Mouse (Mus musculus) lung, postnatal 4 days (tissue): Measurements from ENCODE around the gene Cpsf4l.

ENCODE experiments used
- DNase-seq, 2 experiments: peaks; one replicate each; pipeline ENCODE4 v3.0.0; 2021

Cpsf4l gene

DNA sequence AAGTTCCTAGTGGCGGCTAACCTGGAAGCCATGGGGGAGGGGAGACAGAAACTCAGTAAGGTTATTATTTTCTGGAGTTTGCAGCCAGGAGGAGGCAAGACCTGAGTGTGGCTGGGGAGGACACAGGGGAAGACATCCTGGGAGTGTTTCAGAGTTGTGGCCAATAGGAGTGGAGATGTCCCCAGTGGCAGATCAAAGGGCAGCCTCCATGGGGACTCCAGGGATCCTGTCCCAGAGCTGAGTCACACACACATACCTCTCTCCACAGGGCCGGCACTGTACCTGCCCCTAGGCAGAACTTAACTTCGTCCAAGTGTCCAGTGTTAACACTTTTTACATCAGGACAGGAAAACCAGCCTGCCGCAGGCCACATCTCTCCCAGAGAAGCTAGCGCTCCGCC is 25.3 kb upstream of the Cpsf4l start:
- DNase-seq = peak in 1 of 2 experiments; percentile 26

DNA sequence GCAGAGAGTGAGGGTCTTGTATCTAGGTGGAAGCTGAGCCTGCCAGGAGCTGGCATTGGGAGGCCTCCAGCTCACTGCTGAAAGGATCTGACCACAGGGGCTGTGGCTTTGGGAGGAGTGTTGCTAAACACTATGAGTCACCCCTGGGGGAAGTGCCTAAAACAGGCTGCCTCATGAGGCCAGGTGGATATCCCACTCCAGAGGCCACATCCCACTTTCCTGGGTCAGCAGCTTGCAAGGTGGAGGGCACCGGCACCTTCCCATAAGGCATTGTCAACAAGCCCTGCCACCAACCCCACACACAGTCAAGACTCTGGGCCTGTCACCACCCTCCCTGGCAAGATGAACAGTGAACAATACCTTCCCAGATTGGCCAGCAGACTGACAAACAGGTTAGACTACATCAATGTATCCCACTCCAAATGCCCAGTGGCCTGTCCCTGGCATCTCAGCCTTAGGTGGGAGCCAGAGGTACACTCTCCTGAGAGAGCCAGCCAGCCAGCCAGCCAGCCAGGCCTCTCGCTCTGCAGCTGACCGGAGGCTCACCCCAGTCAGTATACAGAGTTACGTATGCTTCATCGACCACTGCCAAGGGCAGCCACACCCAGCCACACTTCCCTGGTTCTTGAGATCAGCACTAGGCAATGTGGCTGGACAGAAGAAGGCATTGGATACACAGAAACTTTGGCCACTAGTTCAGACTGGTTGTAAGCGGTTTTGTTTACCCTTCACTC is 24.0 kb upstream of the Cpsf4l start:
- DNase-seq = peak; percentile 81 to 90

DNA sequence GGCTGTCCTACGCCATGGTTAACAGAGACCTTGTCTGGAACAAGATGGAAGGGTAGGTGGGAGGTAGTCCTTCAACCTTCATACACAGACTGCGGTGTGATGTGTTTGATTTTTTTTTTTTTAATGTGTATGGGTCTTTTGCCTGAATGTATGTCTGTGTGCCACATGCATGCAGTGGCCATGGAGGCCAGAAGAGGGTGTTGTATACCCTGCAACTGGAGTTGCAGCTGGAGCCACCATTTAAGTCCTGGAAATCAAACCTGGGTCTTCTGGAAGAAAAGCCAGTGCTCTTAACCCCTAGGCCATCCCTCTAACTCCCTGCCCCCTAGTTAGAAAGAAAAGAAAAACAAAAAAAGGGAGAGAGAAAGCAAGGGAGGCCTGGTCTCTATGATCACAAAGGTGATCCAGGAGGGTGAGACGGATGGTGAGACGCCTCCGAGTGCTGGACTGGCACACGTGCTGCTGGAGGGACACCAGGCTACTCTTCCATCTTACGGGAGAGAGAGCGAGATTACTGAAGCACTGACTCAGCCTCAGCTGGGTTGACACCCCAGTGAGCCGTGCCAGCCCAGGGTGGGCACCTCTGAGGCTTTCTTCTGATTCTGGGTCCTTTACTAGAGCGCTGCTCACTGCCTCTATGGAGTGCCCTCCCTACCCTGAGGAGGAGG is 22.3 kb upstream of the Cpsf4l start:
- DNase-seq = no peak

DNA sequence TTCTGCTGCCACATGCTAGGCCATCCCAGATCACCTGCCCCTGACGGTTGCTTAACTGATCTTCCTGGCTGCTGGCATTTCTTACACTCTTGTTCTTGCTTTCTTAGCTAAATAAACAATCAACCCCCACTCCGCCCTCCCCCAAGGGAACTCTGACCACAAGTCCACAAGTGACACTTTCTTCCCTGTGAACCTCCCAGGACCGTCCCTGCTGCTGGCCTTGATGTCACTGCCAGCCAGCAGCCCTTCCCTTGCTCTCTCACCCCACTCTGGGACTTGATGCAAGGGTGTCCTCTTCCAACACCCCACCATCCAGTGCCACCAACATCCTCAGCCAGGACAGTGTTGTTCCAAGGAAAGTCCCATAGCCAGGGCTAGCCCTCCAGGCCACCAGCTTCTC is 21.1 kb upstream of the Cpsf4l start:
- peak in 1 of 2 experiments; percentile 38 for DNase-seq

DNA sequence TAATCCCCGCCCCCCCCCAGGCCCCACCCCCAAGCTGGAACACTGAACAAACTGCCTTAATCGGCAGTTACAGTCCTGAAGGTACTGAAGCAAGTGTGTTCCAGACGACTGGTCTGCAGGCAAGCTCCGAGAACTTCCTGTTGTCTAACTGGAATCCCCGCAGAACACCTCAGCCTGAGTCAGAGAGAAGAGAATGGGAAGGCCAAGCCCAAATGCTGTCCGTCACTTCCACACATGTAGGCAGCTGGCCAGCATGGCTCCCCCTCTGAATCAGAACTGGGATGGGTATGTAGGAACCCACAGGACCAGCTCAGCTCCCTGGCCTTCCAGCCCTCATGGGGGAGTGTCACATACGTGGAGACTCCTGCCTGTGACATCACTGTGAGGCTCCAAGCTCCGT is 20.1 kb upstream of the Cpsf4l start:
- peak in 1 of 2 experiments; percentile 38 for DNase-seq

DNA sequence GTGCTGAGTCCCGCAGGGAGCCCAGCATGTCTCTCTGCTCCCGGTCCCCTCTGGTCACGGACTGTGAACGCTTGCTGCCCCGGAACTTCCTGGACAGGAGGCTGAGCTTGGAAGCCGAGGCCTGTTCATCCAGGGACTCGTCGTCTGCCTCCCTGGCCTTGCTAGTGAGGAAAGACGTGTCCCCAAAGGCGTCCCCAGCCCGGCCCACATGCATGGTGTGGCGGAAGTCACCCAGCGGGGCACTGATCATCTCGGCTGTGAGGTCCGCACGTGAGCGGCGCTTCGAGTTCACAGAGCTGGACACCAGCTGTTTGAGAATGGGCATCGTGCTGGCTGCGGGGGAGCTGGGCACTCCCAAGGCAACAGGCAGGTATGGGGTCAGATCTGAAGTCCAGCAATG is 19.4 kb upstream of the Cpsf4l start:
- DNase-seq = peak in 1 of 2 experiments; percentile 24

DNA sequence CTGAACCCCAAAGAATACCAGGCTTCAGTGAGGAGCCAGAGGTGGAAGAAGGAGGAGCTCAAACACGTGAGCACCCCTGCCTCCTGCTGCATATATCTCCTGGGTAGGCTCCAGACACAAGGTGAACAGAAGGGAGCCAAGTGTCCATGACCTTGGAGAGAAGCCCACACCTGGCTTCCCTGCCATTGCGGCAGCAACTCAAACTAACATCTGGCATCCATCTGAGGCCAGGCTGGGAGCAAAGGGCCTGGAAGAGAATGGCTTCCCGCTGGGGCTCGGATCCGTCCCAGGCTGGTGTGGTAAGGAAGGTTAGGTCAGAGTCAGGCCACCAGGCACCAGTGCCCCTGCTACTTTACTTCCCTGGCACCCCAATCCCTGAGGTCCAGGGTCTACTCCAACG is 18.2 kb upstream of the Cpsf4l start:
- DNase-seq = no peak

DNA sequence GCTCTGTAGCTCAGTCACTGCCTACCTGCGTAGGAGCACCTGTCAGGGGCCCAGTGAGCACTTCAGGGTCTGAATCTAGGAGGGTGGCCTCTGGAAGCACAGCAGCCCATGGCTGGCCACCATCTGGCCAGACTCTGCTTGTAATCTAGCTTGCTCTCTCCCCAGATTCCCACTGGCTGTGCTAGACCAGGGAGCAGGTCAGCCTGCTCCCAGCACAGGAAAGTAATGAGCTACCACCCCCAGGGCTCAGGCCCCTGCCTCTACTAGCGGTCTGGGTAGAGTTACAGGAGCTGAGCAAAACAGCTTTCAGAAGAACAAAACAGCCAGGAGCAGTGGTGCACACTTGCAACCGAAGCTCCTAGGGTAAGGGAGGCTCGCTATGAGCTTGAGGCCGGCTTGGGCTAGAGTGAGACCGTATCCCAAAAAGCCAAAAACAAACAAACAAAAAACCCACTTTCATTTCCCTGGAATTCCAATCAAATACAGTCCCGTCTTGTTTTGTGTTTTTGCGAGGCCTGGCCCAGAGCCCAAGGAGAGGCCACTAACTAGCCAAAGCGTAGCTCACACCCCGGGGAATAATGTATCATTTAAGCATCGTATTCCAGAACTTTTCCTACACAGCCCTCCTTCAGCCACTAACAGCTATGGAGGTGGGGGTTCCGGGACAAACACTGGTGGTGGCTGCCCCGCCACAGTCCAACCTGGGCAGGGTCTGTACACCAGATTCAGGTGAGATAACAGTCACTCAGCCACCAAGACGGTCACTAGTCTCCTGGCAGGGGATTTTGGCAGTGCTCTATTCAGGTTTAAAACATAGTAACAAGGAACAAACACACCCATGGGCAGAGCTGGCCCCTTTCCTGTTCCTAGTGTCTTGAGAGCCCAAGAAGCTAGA is 17.4 kb upstream of the Cpsf4l start:
- DNase-seq = no peak

DNA sequence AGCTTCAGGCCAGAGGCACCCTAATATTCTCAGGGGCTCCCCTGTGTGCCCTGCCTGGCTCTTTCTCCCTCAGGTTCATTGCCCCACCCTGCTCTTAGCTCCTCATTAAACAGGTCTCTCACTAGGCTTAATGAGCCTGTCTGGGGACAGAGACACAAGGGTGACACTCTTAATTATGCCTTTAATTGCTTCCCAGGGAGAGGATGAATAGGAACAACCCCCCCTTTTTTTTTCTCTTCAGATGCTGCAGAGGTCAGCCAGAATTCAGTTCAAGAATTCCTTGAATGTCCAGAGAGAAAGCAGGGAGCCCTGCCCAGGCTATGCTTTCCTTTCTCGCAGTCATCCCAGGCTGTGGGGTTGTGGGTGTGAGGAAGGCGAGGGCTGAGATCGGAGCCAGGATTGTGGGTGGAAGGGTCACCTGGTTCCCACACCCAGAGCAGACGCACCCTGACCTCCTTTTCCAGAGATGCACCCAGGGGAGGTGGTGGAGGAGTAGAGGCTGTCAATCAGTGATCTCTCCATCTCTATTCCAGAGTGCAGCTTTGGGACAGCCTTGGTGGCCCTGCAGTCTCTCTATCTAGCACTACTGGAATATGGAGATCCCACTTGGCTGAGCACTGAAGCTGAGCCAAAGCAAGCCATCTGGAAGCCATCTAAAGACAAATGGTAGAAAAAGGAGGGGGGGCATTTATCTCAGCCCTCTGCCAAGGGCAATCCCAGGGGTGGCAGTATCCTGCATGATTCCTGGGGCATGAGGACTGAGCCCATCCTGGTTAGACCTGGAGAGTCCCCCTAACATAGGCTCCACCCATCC is 15.6 kb upstream of the Cpsf4l start:
- DNase-seq = peak in 1 of 2 experiments; percentile 52

DNA sequence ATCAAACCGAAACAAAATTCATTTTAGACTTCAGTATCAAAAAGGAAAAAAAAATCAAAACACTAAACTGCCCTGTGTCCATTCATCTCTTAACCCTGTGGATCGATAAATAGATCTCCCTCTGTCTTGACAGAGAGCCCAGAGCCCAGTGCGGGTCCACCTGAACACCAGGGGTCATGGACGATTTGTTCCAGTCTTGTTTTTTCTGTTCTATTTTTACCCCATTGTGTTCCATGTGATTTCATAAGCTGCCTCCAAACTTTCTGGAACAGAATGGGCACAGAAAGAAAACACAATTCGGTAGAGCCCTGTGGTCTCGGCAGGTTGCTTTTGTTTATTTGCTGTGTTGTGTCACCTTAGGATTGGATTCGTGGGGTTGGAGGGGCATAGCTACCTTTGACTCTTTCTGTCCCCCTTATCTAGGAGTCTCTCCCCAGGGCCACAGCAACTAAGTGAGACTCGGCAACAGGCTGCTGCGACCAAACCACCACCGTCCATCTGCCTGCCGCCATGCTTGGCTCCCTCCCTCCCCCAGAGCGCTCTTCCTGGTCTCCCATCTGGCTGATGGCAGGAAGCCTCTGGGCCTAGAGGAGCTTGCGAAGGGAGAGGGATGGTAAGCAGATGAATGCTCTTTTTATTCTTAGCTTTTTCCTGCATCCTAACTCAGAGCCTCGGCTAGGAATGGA is 12.7 kb upstream of the Cpsf4l start:
- no peak for DNase-seq

DNA sequence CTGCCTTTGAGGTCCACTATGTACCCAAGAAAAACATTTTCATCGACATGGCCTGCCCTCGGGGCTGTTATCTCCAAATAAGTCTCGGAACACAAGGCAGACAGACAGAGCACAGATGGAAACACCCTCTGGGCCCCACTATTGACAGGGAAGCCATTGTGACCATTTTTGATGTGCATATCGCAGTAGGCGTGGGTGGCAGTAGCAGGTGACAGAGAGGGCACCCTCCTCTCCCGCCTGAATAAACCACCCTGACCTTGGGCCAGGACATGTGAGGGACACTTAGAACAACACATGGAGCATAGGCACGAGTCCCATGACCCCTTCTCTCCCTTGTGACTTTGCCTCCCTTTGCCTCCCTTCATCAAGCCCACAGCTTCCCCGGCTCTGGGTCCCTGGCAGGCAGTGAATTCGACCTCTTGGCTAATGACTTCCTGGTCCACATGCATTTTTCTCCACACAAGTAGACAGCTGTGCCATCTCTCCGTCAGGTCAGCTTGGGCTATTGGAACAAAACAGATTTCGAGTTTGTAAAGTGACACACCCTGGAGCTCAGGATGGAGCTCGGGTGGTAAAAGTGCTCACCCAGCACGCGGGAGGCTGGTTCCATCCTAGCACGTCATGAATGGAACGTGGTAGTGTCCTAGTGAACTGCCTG is 8.1 kb upstream of the Cpsf4l start:
- peak; percentile 51 to 82 for DNase-seq

DNA sequence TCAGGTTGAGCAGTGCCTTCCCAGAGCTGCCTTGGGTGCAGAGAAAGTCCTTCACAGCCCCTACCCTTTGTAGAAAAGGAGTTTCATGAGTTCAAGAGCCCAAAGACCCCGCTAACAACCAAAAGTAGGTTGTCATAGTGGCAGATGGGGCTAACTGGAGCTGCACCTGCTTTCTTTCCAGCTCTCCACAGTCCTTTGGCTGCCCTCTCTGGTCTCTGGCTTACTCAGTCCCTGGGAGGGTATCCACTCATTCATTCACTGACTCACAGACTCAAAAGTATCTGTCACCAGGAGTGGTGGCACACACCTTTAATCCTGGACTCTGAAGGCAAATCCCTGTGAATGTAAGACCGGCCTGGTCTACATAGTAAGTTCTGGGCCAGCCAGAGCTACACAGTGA is 6.3 kb upstream of the Cpsf4l start:
- no peak for DNase-seq

DNA sequence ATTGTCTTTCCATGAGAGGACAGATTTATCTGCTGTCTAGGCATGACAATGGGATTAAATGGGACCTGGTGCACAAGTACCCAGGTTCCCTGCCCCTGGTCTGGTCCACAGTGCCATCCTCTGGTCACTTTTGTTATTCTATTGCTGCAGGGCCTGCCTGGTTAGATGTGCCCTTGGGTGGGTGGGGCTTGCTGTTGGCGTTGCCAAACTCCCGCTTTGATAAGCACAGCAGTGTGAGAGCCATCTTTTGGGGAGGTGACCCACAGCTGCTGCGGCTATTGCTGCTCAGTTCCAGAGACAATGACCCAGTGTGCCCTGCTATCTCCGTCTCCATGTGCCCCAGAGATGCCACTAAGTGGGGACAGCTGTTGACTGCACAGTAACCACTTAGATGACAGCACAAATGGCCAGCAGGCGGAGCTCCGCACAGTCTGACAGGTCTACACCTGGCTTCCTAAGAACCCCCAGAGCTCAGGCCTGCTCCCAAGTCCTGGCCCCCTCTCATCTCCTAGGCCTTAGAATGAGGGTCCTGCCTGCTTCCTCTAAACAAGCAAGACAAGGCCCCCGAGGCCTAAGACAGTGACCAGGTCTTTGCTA is 5.4 kb upstream of the Cpsf4l start:
- DNase-seq = no peak

DNA sequence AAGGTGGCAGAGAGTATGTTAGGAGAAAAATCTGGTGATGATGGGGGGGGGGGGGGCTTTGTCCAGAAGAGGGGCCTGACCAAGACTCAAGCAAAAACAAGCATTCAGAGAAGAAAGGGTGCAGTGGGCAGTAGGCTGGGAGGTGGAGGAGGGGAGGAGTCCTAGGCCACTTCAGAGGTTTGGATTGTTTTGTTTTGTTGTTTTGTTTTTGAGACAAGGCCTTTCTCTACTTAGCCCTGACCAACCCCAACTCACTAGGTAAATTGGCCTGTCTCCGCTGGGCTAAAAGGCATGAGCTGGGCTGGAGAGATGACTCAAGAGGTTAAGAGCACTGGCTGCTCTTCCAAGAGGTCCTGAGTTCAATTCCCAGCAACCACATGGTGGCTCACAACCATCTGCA is 1.2 kb upstream of the Cpsf4l start:
- DNase-seq = no peak

DNA sequence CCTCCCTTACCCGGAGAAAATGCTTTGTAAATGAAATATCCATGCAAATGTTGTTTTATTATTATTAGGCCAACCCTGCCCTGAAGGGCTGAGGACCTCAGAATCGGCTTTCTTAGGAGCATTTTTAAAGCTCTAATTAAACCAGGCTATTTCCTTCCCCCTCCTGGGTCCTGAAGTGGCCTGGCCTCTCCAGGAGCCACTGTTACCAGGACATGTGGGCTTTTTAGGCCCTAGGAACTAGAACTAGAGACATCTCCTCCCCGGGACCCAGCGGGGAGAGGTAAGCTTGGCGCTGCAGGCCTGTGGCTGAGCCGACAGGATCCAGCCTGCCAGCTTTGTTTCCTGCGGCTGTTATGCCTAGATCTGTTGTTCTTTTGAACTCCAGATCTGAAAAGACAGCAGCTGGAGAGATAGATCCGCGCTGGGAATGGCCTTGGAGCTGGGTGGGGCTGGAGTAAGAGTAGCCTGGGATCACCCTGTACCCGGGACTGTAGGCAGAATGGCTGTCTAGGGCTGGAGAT is 500 bp upstream of the Cpsf4l start:
- DNase-seq = no peak

DNA sequence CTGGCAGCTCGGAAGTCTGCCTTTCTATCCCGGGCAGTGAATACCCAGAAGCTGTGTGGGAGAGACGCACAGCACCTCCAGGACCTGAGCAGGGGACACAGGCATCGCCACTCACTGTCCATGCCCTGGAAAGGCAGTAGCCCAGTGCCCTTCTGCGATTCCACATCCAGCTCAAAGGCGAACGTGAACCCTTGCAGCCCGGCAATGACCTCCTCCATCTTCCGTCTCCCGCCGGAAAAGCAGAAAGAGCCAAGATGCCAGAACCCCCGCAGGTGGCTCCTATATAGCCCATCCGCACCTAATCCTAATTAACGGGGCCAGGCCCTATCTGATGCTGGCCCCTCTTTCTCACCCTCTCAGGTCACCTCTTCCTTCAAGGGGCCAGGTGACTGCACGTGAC is 545 bp downstream of the Cpsf4l start:
- no peak for DNase-seq

DNA sequence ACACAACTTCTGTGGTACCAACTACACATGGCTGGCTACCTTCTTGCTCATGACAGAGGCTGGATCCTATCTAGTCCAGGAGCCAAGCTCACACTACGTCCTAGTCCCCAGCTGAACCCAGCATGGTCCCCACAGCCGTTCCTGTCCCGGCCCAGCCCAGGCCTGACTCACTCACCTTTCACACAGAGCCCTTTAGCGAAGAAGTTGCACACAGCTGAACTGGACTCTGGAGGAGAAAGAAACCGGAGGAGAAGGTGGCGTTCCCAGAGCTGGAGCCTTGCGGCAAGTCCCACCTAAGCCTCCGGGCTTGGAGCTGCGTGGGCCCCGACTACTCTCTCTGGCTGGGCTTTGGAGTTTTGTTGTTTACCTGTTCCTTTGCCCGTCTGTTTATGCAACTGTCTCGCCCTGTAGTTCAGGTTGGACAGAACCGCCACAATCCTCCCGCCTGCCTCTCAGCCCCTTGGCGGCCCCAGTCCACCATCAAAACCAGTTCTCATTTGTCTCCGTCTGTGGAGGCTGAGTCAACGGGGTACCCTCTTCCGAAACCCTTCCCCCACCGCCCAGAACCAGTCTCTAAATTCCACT is 1.1 kb downstream of the Cpsf4l start:
- DNase-seq = no peak

DNA sequence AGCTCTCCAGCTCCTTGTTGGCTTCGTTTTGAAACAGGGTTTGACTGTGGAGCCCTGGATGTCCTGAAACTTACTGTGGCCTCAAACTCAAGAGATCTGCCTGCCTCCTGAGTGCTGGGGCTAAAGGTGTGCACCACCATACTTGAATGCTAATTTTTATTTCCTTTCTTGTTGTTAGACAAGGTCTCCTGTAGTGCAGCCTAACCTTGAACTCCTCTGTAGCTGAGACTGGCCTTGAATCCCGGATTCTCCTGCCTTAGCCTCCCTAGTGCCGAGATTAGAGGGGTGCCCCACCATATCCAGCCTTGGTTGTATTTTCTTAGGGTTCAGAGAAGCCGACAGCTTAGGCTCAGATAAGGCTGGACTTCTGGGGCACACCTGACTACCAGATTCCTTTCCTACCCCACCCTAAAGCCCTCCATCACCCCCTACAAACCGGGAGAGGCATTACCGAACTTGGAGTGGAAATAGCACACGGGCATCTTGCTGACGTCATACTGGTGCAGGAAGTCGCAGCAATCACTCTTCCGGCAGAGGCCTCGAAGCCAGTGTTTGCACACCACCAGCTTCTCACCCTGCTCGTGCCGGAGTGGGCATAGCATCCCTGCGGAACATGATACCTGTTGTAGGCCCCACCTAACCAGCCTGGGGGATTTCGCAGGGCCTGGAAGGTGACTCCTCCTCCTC is 3.7 kb downstream of the Cpsf4l start:
- DNase-seq = no peak

DNA sequence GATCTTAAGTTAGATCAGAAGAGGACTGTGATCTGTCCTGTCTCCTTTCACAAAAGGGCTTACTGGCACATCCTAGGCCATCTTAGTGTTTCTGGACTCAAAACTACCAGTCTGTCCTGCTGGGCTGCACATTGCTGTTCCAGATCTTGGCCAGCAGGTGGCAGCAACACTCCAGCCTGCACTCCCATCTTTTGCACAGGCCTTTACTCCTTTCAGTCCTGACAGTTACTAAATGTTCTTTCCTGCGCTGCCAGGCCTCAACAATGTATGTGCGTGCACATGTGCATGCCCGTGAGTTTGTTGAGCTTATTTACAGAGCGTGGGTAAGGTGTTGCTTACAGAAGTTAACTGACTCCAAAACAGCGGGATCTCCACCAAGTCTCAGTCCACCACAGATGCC is 6.1 kb downstream of the Cpsf4l start:
- peak; percentile 83 to 87 for DNase-seq

DNA sequence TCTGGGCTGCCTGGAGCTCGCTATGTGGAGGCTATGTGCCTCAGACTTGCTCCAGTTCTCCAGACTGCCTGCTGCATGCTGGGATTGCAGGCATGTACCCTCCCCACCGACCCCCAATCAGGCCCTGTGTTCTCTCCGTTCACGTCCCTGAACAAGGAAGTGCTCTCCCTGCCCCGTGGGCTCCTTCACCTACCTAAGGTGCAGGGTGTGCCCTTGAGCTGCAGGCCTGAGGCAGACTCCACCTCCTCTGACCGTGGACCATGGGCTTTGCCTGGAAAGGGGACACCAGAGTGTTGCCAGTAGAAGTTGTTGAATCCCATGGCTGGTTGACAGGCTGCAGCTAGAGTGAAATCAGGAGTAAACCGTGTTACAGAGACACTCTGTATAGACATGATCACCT is 10.2 kb downstream of the Cpsf4l start:
- no peak for DNase-seq
